Mouse (Mus musculus) spleen, adult 2 months (tissue): ENCODE results near the gene Ptprcap. TPM values are rescaled to one million over a fixed set of nuclear protein-coding genes. Genes with fewer than 3 reads are reported as not detected.
A peak's percentile ranks its signal among the peaks of the same experiment; 100 is the strongest.

Experiments
- DNase-seq, 2 experiments: peaks; one replicate each; pipeline versions ENCODE4 v3.0.0 to v3.0.0-alpha.2; 2012 to 2021; ENCODE audit warnings: low spot score in 2 of 2, low read depth in 1 of 2
- H3K27ac ChIP-seq: fragments of 200-500 bp; 2 replicates; pipeline ENCODE4 v1.5.1; 2012; ENCODE audit warnings: low read length, inconsistent platforms; ENCODE audit not compliant: insufficient read depth
- H3K27me3 ChIP-seq: fragments of 200-500 bp; 2 replicates; pipeline ENCODE4 v1.6.1; 2012; ENCODE audit warnings: mild to moderate bottlenecking, moderate library complexity, low read length, inconsistent platforms; ENCODE audit not compliant: control insufficient read depth, insufficient read depth
- H3K36me3 ChIP-seq: fragments of 200-500 bp; 2 replicates; pipeline ENCODE4 v1.6.1; 2012; ENCODE audit warnings: mild to moderate bottlenecking, low read length, inconsistent platforms; ENCODE audit not compliant: control insufficient read depth, insufficient read depth
- H3K4me1 ChIP-seq: fragments of 200-500 bp; 2 replicates; pipeline ENCODE4 v1.6.1; 2011; ENCODE audit warnings: inconsistent platforms; ENCODE audit not compliant: control insufficient read depth, insufficient read depth, insufficient read length
- H3K4me3 ChIP-seq: fragments of 200-500 bp; 2 replicates; pipeline ENCODE4 v1.5.1; 2011; ENCODE audit warnings: mild to moderate bottlenecking, inconsistent platforms; ENCODE audit not compliant: insufficient read depth, insufficient read length; ENCODE audit errors: extremely low read depth
- CTCF ChIP-seq: fragments of 200-500 bp; IDR thresholded peaks from 2 replicates; pipeline ENCODE4 v1.5.1; 2011; ENCODE audit warnings: mild to moderate bottlenecking, inconsistent platforms; ENCODE audit not compliant: insufficient read depth, insufficient read length, insufficient replicate concordance; ENCODE audit errors: extremely low read depth
- POLR2A ChIP-seq: fragments of 200-500 bp; IDR thresholded peaks from 2 replicates; pipeline ENCODE4 v1.6.1; 2011; ENCODE audit warnings: low read depth, low read length, inconsistent platforms
- WGBS: fragments of 180-500 bp; shearing (Covaris S2); methylation state at CpG from one replicate; pipeline ENCODE4 v1.1.7; 2018; 5-methylcytosine and 5-hydroxymethylcytosine counted together
- polyA plus RNA-seq: library from polyadenylated mRNA; depleted of rRNA; stranded (reverse); fragments of >200 nt; gene quantifications from 2 replicates; pipeline ENCODE4 v1.2.3, GENCODE M21; 2012; rRNA removed

Ptprcap gene
- polyA plus RNA-seq, result 631 and 1,026 TPM in 2 replicates

DNA sequence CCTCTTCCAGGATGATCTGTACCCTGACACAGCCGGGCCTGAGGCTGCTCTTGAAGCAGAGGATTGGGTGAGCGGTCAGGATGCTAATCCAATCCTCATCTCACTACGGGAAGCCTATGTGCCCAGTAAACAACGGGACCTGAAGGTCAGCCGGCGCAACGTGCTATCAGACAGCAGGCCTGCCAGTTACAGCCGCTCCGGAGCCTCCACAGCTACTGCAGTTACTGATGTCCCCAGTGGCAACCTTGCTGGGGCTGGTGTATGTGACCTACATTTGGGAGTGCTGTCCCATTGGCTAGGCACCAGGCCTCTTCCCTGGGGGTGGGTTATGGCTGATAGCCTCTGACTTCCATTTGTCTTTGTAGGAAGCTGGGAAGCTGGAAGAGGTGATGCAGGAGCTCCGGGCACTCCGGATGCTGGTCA lies at the start of gene Ptprcap:
Gene Ptprcap (plus strand): TSS at position 373 of the 423 bp plus-strand sequence.
- peaks cover 42% of the 10 kb centered on the region for H3K36me3 ChIP-seq
- WGBS, result 92% methylated on average over 11 of the region's 11 CpGs
- H3K27me3 ChIP-seq, result no peaks in the 10 kb centered on the region
- H3K4me1 ChIP-seq, result peaks cover 25% of the 10 kb centered on the region; the same call in 1 of the 2 replicates
- peak within 1 kb of the TSS; percentile 80 for H3K4me3 ChIP-seq
- peak within 1 kb of the TSS; percentile 97 for H3K27ac ChIP-seq
- no peak for TF ChIP-seq POLR2A
- TF ChIP-seq CTCF, result no peak
- DNase-seq, result no peak

DNA sequence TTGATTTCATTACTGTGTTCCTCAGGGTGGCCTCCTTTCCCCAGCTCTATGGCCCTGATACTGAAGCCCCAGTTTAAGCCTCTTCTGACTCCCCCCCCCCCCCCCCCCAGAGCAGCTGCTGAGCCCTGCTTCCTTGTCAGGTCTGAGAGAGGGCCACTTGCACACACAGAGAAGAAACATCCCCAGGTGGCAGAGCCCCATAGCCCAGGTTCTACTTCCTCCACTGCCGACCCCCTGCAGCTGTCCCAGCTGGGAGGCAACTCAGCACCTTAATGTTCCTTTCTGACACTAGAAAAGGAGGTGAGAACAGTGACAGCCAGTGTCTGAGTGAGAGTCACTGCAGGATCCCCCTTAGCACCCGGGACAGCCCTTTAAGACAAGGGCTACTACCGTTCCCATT lies 49.6 kb upstream of the Ptprcap start:
- no peak for TF ChIP-seq CTCF
- no peak for TF ChIP-seq POLR2A
- H3K27me3 ChIP-seq, result no peaks in the 10 kb centered on the region
- H3K36me3 ChIP-seq, result peaks cover 42% of the 10 kb centered on the region
- H3K27ac ChIP-seq, result no peak overlapping the region
- WGBS, result 65% methylated on average over 3 of the region's 3 CpGs
- H3K4me1 ChIP-seq, result peaks cover 10% of the 10 kb centered on the region
- H3K4me3 ChIP-seq, result no peak overlapping the region
- no peak for DNase-seq

DNA sequence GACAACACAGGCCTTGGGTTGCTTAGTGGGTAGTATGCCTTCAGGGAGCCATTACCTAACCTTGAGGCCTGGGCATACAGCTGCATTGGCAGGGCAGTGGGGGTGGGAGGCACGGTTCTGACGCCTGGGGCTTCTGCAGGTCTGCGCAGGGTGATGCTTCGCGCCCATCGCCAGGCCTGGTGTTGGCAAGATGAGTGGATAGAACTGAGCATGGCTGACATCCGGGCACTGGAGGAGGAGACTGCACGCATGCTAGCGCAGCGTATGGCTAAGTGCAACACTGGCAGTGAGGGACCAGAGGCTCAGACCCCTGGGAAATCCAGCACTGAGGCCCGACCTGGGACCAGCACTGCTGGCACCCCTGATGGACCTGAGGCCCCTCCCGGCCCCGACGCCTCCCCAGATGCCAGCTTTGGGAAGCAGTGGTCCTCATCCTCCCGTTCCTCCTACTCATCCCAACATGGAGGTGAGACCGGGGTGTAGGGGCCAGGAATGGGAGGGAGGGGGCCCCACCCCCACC lies 48.7 kb upstream of the Ptprcap start:
- H3K4me3 ChIP-seq, result no peak overlapping the region
- TF ChIP-seq POLR2A (no peak), CTCF (no peak)
- no peak overlapping the region for H3K27ac ChIP-seq
- WGBS, result 94% methylated on average over 16 of the region's 16 CpGs
- H3K4me1 ChIP-seq, result peaks cover 10% of the 10 kb centered on the region
- H3K36me3 ChIP-seq, result peaks cover 42% of the 10 kb centered on the region
- no peaks in the 10 kb centered on the region for H3K27me3 ChIP-seq
- DNase-seq, result no peak

DNA sequence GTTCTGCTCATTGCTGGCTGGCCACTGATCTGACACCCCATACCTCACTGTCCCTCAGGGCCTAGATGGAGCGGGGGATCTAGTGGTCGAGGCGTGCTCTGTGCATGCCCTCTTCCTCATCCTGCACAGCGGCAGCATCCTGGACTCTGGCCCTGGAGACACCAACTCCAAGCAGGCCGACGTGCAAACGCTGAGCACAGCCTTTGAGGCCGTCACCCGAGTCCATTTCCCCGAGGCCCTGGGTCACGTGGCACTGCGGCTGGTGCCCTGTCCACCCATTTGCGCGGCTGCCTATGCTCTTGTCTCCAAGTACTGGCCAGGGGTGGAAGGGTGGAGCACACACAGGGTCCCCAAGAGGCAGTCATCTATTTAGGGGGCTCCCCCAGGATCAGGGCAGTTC lies 46.8 kb upstream of the Ptprcap start:
- peaks cover 1% of the 10 kb centered on the region; the same call in 1 of the 2 replicates for H3K4me1 ChIP-seq
- 94% methylated on average over 14 of the region's 14 CpGs for WGBS
- TF ChIP-seq POLR2A (no peak), CTCF (no peak)
- H3K4me3 ChIP-seq, result no peak overlapping the region
- DNase-seq, result no peak
- H3K36me3 ChIP-seq, result peaks cover 50% of the 10 kb centered on the region
- H3K27ac ChIP-seq, result no peak overlapping the region
- H3K27me3 ChIP-seq, result no peaks in the 10 kb centered on the region

DNA sequence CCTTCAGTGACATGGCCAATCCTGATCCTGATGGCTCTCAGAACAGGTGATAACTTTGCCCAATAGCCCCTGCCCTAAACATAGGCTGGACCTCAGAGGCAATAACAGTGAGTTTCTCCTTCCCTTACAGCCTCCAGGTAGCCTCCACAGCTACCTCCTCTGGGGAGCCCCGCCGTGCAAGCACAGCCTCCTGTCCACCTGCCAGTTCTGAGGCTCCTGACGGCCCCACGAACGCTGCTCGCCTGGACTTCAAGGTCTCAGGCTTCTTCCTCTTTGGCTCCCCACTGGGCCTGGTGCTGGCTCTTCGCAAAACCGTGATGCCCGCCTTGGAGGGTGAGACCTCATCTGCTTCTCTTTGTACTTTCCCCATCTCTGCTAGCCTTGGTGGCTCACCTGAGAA lies 44.9 kb upstream of the Ptprcap start:
- Histone ChIP-seq H3K36me3 (peaks cover 52% of the 10 kb centered on the region), H3K27ac (no peak overlapping the region), H3K4me1 (peaks cover 4% of the 10 kb centered on the region; the same call in 1 of the 2 replicates), H3K27me3 (no peaks in the 10 kb centered on the region), H3K4me3 (no peak overlapping the region)
- TF ChIP-seq CTCF (no peak), POLR2A (no peak)
- DNase-seq, result no peak
- 88% methylated on average over 9 of the region's 9 CpGs for WGBS

DNA sequence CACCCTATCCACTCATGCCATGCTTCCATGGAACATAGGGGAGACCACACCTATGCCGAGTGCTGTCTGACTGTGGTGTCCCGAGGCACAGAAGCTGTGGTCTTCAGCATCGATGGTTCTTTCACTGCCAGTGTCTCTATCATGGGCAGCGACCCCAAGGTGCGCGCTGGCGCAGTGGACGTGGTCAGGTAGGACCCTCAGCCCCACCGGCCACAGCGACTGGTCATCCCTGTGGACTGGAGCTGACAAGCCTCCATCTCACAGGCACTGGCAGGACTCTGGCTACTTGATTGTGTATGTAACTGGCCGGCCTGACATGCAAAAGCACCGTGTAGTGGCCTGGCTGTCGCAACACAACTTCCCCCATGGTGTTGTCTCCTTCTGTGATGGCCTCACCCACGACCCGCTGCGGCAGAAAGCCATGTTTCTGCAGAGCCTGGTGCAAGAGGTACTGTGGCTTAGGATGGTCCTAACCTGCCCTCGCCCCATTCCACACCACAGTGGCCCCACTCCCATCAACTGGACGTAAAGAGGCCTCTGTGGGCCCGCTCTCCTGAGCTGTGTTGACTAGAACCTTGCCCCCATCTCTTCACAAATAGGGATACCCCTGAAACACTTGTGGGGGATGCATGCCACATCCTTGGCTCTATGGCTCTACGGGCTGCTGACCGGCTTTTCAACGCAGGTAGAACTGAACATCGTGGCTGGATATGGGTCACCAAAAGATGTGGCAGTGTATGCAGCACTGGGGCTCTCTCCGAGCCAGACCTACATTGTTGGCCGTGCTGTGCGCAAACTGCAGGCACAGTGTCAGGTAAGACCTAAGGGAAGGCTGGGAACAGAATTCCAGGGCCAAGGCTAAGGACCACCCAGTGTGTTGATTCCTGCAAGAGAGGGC lies 41.1 kb upstream of the Ptprcap start:
- 93% methylated on average over 26 of the region's 26 CpGs for WGBS
- Histone ChIP-seq H3K36me3 (peaks cover 47% of the 10 kb centered on the region), H3K27ac (peak overlapping the region; percentile 95), H3K4me3 (no peak overlapping the region), H3K4me1 (peaks cover 23% of the 10 kb centered on the region), H3K27me3 (no peaks in the 10 kb centered on the region)
- no peak for DNase-seq
- TF ChIP-seq POLR2A (no peak), CTCF (no peak)

DNA sequence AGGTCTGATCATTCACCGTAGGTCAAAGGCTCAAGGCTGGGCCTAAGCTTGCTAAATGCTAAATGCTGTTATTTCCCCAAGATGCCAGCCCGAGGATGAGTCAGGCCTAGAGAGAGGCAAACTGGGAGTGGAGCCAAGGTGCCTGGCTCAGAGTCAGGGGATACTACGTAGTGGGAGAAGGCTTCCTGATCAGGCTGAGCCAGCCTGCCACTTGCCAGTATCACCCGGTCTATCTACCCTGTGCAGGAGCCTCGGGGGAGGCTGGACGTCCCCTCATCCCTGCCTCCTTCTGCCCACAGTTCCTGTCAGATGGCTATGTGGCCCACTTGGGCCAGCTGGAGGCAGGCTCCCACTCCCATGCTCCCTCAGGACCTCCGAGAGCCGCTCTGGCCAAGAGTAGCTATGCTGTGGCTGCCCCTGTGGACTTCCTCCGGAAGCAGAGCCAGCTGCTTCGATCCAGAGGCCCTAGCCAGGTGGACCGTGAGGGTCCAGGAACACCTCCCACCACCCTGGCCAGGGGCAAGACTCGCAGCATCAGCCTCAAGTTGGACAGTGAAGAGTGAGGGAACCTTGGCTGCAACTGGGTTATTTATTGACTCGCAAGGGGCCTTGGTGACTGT lies 40.1 kb upstream of the Ptprcap start:
- TF ChIP-seq CTCF (no peak), POLR2A (no peak)
- Histone ChIP-seq H3K4me3 (no peak overlapping the region), H3K27me3 (no peaks in the 10 kb centered on the region), H3K27ac (peak overlapping the region; percentile 95), H3K4me1 (peaks cover 27% of the 10 kb centered on the region), H3K36me3 (peaks cover 44% of the 10 kb centered on the region)
- 6% methylated on average over 13 of the region's 13 CpGs for WGBS
- DNase-seq, result peak in 1 of 2 experiments; percentile 35
